Mouse (Mus musculus) testis, adult 2 months (tissue): ENCODE results near the gene Nfxl1.

Experiments
- CTCF ChIP-seq: fragments of 200-500 bp; IDR thresholded peaks from 2 replicates; pipeline ENCODE4 v1.5.1; 2012; ENCODE audit warnings: low read depth, mild to moderate bottlenecking, inconsistent platforms, low read length, moderate library complexity; ENCODE audit not compliant: control insufficient read depth, insufficient read depth, insufficient replicate concordance
- POLR2A ChIP-seq: fragments of 200-500 bp; IDR thresholded peaks from 2 replicates; pipeline ENCODE4 v1.6.1; 2012; ENCODE audit warnings: low read depth, mild to moderate bottlenecking, inconsistent platforms, low read length, moderate library complexity; ENCODE audit not compliant: control insufficient read depth

DNA sequence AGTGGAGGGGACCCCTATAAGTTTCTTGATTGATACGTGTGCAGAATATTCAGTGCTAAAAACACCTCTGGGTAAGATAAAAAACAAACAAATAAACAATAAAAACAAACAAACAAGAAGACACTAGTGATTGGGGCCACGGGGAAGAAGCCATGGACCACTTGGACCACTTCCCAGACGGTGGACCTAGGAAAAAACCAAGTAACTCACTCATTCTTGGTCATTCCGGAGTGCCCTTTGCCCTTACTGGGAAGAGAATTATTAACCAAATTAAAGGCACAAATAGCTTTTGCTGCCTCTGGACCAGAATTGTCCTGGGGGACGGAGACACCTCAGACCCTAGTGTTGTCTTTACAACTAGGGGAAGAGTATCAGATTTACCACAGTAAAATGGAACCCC, 6.1 kb upstream of the Nfxl1 start:
- TF ChIP-seq POLR2A: no peak
- no peak for TF ChIP-seq CTCF
